Mouse (Mus musculus): ENCODE measurements around the gene Naa15. TPM values are rescaled to one million over a fixed set of nuclear protein-coding genes. Genes with fewer than 3 reads are reported as not detected.
"Not testable (repeated sequence)": the region's sequence is repeated elsewhere in the genome, so short reads cannot be mapped to it uniquely, and the experiment has no call there.

Gene Naa15
- total RNA-seq, 2 experiments from 2014 or later = 54.2 to 54.9 TPM

- no peak for DNase-seq
Measured at GRCm38 (mm10) chr3:51393651-51394050, 21.3 kb upstream of the Naa15 start.

- peak in 1 of 2 experiments; percentile 32 for DNase-seq
Measured at GRCm38 (mm10) chr3:51394881-51395280, 20.1 kb upstream of the Naa15 start.

DNA sequence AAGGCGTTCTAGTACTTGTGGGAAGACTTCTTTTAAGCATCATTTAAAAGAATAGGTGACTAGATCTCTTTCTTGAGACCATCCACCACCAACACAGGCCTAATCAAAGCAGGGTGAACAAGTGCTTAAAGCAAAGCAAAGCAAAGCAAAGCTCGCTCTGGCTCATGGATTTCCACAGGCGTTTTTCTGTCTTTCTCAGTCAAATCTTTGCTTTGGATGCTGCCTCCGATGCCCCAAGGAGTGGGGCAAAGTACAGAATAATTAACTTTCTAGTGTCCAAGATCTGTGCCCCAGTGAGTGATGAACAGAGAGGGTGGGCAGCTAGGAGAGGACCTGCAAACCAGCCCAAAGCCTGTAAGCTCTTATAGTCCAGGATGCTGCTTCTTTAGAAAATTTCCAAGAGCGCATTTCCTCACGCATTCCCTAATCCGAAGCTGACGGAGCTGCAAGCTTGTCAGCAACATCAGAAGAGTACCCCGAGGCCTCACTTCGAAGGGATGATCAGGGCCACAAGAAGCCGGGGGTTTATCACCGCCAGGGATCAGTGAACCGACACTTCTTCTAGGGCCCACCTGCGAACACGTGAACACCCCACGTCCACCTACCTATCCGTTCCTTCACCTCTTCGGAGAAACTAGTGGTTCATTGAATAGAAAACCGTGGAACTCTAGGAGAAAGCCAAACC, 19.3 kb upstream of the Naa15 start:
- DNase-seq = no peak

DNA sequence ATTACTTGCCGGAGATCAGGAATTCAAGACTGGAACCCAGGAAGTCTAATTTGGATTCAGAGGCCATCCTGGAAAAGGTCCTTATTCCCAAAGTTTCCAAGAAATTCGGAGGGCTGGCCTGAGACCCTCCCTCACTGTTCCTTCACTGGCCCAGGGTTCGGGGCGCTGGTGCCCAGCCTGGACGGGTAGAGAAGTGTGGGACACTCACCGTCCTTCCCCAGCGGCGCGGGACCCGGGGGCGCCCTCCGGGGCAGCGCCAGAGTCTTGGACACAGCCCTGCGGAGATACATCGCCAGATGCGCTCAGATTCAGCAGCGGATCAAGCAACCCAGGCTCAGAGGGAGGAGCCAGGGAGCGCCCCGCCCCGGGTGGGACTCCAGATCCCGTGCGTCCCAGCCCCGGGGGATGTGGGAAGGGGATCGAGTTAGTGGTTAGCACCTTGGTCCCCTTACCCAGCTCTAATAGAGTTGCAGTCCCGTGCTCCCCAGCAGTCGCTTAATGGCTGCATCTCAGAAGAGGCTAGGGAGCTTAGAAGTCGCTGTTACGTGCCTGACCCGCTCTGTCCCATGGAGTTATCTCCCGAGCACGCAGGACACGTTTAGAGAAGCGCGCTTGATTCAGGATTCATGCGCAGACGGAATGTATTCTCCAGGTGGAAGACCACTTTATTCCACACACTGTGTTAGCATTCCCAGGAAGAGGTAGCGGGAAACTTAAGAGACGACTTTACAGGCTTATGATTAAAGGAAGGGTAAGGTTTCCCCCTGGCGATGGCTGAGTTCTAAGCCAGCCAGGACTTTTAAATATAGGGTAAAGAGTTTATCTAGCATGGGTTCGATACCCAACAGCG, 18.5 kb upstream of the Naa15 start, which contains the start of gene Mgarp:
Gene Mgarp, minus strand, starts transcription at position 520 of the 850 bp plus-strand sequence.
- peak; percentile 93 to 96 for DNase-seq

DNA sequence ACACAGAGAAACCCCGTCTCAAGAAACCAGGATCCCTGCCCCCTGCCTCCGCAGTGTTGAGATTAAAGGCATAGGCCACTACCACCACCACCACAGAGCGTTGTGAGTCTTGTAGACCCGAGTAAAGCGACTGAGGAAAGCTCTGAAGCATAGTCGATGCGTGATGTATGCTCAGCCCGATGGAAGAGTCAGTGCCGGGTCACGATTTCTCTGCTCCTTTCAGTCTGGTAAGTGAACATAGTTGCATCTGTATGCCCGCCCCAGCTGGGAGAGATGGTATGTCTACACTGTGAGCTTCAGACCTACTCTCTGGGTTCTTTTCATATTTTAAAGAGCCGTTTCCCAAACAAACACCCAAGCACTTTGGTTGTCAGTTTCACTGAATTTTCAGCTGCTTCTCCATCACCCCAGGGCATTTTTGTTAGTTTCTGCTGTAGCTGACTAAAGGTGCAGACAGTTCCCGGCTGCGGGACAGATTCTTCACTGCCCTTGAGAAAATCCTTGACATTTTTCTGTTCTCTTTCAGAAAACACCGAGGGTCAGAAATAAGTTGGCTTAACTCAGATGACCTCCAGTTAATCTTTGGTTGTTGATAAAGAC, 17.1 kb upstream of the Naa15 start:
- DNase-seq = peak; percentile 40 to 51

DNA sequence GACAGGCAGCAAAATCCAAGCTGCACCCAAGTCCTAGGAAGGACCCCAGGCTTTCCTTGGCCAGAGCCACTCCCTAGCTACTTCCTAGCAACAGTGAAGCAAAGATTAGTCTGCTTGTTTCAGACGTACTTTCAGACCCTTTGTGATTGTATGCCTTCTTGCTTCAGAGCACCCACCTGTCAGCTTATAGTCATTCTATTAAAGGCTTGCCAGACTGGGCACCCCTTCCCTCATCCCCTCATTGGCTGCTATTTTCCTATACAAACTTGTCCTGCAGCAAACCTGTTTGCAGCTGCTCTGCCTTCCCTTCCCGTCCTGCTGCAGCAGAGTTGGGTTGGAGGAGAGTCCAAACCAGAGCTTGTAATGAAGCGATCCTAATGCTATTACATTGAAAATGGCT, 16.3 kb upstream of the Naa15 start:
- no peak for DNase-seq

DNA sequence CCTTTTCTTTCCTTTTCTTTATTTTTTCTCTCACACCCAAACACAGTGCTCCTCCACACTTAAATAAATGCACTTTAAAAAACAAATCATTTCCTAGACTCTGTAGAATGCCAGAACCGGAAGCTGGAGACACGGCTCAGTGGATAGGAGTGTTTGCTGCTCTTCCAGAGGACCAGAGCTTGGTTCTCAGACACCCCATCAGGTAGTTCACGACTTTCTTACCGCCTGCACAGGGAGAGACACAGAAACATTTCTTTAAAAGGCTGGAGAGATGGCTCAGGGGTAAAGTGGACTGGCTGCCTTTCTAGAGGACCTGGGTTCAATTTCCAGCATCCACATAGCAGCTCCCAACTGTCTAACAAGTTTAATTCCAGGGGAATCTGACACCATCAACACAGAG, 15.4 kb upstream of the Naa15 start:
- no peak for DNase-seq

DNA sequence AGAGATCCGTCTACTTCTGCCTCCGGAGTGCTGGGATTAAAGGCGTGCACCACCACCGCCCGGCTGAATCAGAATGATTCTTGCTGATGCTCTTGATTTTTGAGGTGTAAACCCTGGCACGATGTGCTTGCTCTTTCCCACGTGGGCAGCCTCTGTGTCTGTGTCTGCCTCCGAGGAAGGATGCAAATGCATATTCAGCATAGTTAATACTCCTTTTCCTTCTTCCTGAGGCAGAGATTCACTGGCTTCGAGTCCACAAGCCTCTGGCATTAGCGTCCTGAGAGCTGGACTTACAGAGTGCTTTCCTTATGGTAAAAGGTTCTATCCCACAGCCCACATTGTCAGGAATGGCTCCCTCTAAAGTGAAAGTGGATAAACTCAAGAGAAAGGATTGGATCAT, 14.3 kb upstream of the Naa15 start:
- DNase-seq = peak in 1 of 2 experiments; percentile 47

DNA sequence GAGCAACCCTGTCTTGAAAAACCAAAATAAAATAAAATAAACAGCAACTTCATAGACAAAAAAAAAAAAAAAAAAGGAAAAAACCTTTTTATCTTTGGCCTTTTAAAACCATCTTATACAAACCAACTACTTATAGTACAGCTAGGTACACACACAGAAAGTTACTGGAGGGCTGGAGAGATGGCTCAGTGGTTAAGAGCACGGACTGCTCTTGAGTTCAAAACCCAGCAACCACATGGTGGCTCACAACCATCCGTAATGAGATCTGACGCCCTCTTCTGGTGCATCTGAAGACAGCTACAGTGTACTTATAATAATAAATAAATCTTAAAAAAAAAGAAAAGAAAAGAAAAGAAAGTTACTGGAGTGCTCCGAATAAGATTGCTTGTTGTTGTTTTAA, 12.9 kb upstream of the Naa15 start:
- DNase-seq = not testable (repeated sequence)

DNA sequence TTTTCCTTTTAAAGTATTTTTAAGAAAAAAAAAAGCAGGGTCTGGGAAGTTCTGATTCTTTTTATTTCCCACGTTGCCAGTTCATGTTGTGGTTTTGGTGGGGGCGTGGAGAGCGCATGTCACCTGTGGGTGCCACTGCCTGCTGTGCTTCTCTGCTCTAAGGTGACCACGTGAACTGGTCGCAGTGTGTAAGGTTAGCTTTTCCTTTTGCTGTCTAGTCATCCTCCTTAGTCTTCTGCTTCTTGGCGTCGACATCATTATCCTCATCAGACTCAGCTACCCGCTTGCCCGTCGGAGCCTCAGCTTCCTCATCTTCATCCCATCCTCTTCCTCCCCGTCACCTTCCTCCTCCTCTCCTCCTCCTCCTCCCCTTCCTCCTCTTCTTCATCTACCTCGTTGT, 12.3 kb upstream of the Naa15 start:
- no peak for DNase-seq

DNA sequence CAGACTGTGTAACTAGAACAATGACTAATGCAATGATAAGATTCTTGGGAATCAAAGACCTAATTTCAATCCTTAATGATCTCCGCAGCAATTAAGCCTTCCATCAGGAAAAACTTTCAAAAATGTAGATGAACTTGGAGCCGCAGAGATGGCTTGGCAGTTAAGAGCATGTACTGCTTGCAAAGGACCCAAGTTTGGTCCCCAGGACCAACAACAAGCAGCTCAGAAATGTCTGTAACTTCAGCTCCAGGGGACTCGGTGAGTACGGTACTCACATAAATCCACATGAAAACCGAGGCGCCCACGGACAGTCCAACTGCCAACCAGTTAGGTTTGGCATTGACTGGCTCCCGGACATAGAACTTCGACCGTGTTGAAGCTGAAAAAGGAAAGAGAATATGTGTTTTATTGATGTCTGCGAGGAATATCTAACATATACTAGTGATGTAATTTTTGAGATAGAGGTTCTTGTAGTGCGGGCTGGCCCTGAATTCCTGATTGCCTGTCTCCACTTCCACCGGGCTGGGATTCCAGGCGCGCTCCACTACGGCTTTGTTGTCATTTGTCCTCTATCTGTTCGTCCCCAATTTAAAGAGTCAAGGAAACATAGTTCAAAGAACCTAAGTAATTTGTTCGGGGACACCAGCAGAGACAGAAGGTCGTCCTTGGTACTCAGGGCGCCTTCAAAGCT, 6.9 kb upstream of the Naa15 start:
- DNase-seq = peak; percentile 34 to 39

DNA sequence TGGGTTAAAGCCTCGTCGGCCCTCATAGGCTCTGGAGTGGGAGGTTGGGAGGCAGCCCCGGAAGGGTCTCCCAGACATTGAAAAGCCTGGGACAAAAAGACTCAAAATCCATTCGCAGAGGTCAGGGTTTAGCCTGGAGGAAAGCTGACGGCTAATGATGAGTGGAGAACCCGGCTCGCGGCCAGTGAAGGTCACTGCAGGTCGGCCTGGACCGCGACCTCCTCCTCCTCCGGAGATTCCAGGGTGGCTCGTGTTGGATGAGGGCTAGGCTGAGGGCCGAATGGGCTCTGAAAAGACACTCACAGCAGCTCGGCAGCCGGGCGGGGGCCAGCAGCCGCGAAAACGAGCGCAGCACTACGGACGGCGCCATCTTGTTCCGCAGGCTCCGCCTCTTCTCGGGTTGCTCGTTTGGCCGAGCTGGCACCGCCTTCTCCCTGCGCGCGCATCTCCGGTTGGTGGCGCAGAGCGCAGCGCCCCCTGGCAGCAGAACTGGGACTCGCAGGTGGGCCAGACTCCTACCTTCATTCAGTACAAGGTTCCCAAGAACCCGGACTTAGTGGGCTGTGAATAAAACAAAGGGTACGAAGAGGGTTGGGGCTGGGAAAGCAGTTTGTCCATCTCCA, 6.3 kb upstream of the Naa15 start, which contains the start of gene Ndufc1:
Gene Ndufc1, minus strand, starts transcription at position 428 of the 623 bp plus-strand sequence.
- DNase-seq = peak; percentile 99

DNA sequence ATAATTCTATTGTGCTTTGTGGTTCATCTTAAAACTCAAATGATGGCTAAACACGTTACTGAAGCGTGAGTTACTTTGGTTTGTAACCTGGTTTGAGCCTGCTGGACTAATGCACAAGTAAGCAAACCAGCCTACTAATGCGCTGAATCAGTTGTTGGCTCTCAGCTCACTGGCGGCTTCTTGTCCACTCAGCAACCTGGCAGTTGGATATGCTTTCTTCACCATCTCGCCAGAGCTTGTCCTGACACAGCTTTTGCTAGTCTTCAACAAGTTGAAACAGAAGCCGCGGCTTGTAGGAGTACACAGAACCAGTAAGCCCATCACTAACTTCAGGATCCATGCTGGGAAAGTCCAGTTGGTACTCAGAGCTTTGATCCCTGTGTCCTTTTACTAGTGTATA, 2.5 kb upstream of the Naa15 start:
- no peak for DNase-seq

DNA sequence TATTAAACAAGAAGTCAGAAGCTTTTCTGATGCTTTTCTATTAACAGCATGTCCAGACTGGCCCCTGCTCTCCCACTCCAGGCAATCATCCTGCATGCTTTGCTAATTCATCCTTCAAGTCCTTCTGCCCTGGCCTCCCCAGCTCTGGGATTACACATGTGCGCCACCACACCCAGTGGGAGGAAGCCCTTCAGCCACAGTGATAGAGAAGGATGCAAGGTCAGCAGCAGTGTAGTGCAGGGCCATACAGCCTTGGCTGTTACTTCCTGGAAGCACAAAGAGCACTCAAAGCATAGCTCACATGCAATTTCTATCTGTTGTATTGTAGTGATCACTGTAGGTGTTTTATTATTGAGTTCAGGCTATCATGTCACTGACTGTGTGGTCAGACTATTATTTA, 1.7 kb upstream of the Naa15 start:
- peak; percentile 50 to 68 for DNase-seq

- DNase-seq = no peak
Measured at GRCm38 (mm10) chr3:51416073-51416363, 1.1 kb downstream of the Naa15 start.

- DNase-seq = peak; percentile 65 to 72
Measured at GRCm38 (mm10) chr3:51416364-51417134, 1.6 kb downstream of the Naa15 start.

GRCm38 (mm10) chr3:51417135-51417458, 2.1 kb downstream of the Naa15 start:
- DNase-seq = no peak

DNA sequence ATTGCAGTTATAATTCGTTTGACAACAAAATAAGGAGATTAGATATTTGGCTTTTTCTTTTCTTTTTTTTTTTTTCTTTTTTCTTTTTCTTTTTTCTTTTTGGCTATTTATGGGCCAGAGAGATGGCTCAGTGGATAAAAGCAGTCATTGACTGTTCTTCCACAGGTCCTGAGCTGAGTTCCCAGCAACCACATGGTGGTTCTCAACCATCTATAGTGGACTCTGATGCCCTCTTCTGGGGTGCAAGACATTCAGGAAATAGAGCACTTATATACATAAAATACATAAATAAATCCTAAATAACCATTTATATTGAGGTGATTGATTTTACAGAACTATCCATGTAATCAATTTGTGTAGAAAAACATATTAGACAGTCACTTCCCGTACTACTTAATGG, 2.5 kb downstream of the Naa15 start:
- DNase-seq = no peak

DNA sequence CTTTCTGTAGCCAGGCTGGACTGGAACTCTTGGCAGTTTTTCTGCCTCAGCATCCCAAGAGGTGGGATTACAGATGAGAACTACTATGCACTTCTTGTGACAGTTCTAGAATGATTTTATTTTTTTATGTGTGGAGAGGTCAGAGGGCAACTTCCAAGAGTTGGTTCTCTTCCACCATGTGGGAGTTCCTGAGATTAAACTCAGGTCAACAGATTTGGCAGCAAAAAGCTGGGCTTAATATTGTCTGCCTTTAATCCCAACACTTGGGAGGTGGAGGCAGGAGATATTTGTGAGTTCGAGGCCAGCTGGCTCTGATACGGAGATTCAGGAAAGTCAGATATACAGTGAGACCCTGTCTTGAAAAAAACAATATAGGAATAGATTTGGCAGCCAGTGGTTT, 3.0 kb downstream of the Naa15 start:
- DNase-seq = no peak

- DNase-seq = no peak
Measured at GRCm38 (mm10) chr3:51421921-51422320, 7.0 kb downstream of the Naa15 start.

DNA sequence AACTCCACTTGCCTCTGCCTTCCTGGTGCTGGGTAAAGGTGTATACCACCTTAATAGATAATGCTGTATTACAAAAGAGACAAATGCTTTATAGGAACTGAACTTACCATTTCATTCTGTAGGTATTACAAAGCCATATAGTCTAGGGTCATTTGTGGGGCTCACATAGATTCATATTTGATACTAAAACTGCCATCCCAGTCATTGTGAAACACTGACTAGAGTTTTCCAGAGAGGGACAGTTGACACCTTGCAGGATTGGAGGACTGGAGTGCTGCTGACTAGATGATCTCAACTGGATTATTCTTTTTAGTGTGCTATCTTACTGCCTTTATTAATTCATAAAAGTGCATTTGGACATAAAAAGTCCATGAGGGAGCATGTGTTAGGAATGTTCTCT, 10.4 kb downstream of the Naa15 start:
- DNase-seq = no peak

Data from adrenal gland, postnatal 36 days (tissue).